Mouse (Mus musculus) urinary bladder, postnatal 10 days (tissue): ENCODE data around the gene Bahcc1.

ENCODE experiments used
- DNase-seq: peaks from one replicate; pipeline ENCODE4 v3.0.0; 2022; ENCODE audit warnings: low spot score

Bahcc1 gene

GRCm38 (mm10) chr11:120228911-120229437 is 3.8 kb upstream of the Bahcc1 start:
- no peak for DNase-seq

DNA sequence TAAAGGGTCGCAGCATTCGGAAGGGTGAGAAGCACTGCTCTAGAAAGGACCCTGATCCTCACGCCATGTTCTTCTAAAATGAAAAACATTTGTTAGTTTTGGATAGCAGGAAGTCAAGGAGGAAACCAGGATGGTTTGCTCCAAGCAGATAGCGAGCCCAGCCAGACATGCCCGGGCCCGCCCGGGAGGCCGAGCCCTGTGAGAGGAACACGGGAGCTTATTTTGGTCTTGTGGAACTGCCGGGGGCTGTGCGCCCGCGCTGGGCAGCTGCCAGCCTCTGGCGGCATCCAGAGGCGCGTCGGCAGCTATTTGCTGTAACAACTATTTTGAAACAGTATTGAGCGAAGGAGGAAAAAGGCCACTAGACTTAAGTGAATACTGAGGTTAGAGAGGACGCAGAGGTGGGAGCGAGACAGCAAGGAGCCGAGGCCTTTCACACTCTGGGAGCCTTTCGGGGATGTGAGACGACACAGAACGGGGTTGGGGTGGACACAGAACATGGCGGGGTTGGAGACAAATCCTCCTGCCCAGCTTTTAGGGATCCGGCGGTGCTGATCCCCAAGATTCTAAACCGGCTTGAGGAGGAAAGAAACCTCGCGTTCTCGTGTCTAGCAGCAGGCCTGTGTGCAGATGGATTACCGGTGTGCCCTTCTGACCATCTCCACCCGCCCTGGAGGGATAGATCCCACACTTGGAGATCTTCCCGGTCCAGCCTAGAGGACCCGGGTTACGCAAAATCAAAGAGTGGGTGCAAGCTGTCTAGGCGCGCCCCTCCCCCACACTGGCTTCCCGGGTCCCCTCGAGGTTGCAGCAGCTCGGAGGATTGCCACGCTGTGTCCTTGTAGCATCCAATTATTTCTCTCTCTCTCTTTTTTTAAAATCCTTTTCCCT is 2.6 kb upstream of the Bahcc1 start:
- DNase-seq, result no peak

- DNase-seq, result no peak
These were observed 1.8 kb upstream of the Bahcc1 start for GRCm38 (mm10) chr11:120230841-120231370.

GRCm38 (mm10) chr11:120231379-120231778 is 1.4 kb upstream of the Bahcc1 start:
- peak; percentile 99 for DNase-seq

DNA sequence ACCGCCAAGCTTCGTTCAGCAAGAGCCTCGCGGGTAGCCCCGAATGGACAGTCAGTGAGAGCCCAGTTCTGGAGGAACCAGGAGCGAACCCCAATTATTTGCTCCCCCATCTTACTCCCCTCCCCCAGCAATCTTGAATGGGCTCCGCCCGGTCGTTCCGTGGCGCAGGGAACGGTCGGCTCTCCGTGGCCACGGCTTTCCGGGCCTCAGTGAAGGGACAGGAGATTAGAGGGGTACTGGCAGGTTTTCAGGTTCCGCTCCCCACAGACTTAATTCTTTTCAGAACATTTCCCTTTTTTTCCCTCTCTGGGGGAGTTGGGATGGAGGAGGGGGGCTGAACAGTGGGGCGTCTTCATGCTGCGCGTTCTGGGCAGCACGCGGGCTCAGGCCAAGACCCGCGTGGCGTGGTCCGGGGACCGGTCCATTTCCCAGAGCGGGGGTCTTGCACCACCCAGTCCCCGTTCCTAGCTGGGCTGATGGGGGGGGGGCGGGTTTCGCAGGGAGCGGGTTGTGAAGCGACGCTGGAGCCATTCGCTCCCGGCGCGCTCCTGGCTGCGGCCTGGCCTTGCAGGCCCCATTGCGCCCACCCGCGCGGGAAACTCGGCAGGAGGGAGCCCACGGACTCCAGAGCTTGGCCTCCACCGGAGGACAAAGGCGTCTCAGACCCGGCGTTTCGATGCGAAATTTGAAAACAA is 841 bp downstream of the Bahcc1 start:
- no peak for DNase-seq

- DNase-seq, result no peak
These were observed 1.5 kb downstream of the Bahcc1 start for GRCm38 (mm10) chr11:120234136-120234775.

DNA sequence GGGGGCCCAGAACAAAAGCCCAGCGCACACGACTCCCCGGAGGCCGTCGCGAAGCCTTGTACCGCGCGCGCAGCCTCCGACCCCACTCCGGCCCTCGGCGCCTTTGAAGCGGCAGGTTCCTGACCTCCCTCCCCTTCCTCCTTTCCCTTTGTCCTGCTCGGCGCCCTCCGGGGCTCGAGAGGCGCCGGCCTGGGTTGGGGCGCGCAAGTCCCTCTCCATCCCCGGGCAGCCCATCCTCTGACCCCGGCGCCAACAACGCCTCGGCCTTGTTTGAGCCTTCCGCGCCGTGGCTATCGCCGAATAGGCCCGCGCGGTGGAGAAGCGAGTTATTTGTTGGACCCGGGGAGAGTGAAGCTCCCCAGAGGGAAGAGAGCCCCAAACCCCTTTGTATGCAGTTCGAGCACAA is 2.0 kb downstream of the Bahcc1 start:
- no peak for DNase-seq

DNA sequence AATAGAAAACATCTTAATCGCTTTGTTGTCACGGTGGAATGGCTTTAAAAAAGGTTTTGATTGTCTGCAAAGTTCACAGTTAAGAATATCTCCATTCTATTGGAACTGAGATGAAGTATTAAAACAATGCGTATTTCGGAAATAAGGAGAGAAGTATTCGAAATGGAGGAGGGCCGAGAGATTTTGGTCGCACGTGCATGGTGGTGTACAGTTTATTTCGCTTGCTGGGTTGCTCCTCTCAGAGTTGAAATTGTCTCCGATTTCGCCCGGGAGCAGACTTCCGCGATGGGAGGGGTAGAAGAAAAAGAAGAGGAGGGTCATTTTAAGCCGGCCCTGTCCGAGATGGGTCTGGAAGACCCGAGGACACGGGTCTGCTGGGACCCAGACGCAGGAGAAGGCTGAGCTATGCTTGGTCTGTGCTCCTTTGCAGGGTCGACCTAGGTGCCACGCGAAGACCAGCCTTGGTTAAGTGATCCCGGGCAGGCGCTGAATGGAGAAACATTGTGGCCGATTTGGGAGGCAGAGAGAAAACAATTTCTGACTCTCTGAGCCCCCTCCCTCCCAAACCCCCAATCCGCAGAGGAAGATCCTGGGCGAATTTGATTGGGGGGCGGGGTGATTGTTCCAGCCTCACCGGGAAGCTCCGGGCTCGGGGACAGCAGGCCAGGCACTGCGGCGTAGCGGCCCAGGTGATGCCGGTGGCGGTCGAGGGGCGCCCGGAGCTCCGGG is 2.8 kb downstream of the Bahcc1 start:
- DNase-seq, result no peak

GRCm38 (mm10) chr11:120236114-120236437 is 3.3 kb downstream of the Bahcc1 start:
- DNase-seq, result no peak

DNA sequence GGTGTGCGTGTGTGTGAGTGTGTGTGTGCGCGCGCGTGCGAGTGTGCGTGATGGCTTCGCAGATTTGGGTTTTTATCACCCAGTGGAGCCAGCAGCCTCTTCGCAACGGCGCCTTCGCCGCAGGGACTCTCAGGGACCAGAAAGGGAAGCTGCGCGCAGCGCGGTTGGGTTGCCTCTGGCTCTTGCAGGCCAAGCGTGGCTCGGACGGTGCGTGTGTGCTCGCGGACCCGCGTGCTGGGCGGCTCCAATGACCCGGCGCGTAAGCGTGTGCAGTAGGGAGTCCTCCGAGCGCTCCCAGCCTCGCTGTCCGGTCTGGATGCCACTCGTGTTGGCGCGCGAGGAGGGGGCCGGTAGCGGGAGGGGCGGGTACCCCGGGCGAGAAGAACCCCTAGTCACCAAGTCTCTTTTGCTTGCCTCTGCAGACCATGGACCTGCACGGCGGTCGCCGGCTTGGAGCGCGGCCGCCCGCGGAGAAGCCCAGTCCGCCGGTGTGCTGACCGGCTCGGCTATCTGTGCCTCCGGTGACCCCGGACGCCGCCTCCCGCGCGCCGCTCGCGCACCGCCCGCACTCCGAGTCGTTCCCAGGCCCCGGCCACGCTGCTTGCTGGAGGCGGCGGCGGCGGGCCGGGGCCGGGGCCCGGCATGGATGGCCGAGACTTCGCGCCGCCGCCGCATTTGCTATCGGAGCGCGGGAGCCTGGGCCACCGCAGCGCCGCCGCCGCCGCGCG is 3.9 kb downstream of the Bahcc1 start:
- no peak for DNase-seq

GRCm38 (mm10) chr11:120237166-120238131 is 4.7 kb downstream of the Bahcc1 start:
- DNase-seq, result no peak

DNA sequence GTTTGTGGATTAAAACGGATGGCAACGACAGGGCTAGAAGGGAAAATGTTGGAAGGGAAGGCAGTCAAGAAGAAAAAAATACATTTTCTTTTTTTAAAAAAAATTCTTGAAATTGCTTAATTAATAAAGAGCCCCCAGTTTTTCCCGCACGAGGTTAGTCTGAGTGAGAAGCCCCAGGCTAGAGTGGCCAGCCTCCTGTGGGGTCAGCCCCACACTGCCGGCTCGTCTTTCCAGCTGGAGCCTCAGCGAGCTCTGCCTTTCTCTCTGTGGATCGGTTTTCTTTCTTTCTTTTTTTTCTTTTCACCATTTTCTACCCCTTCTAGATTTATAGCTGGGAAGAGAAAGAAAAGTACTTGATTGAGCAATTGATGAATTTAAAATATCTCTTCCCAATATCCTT is 5.6 kb downstream of the Bahcc1 start:
- DNase-seq, result no peak

- DNase-seq, result no peak
These were observed 6.1 kb downstream of the Bahcc1 start for GRCm38 (mm10) chr11:120238751-120239359.

DNA sequence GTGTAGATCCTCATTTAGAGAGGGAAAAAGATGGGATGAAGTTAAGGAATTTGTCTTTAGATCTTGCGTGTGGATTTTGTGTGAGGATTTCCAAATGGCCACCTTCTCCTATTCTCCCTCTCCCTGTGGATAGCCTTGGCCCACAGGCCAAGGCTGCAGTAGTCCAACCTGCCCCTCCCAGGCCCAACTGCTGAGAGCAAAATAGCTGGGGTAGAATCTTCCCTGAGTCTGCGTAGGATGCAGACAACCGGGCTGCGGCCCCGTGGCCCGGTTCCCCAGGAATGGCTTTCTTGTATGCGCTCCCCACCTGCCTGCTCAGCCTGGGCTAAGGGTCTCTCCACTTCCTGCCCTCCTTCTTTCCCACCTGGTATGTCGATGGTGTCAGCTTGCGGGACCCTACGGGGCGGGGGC is 6.8 kb downstream of the Bahcc1 start:
- DNase-seq, result no peak

GRCm38 (mm10) chr11:120240206-120240605 is 7.5 kb downstream of the Bahcc1 start:
- no peak for DNase-seq

GRCm38 (mm10) chr11:120240941-120241890 is 8.5 kb downstream of the Bahcc1 start:
- DNase-seq, result no peak

DNA sequence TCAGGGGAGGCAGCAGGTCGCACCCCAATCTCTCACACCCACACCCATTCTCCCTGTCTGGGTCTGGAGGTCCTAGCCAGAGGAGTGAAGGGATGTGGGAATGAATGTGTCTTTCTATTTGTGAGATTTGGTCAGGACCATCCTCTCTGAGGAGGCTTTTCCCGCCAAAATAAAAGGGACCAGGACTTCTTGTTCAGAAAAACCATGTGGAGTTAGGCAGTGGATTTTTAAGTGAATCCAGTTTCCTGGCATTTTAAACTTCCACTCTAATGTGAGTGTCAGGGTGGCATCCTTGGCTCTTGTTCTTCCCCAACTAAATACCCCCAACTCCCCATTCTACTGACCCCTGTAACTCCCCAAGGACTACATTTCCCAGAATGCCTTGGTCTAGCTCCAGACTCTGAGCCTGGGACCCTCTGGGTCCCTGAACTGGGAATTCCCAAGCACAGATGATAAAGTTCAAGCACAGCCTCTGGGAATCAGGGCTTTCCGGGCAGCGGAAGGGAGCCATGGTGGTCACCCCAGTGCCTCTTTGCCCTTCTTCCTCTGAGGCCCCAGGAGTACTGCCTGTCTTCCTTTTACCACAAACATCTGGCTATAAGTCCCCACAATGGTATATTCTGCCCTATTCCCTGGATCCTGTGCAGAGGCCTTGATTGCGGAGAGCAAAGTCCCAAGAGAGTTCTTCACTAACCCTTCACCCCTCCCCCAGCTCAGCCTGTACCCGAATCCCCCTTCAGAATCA is 9.4 kb downstream of the Bahcc1 start:
- DNase-seq, result no peak
